Mouse (Mus musculus) forebrain, embryonic 12.5 days (tissue): ENCODE measurements around the gene Madcam1. TPM values are rescaled to one million over a fixed set of nuclear protein-coding genes. Genes with fewer than 3 reads are reported as not detected.
A peak's percentile ranks its signal among the peaks of the same experiment; 100 is the strongest.

Experiments
- ATAC-seq: fragments of 200-750 bp; cut with Nextera tagmentation; 2 replicates; pipeline ENCODE4 v1.8.0; 2017; ENCODE audit warnings: moderate TSS enrichment; ENCODE audit not compliant: low FRiP score
- H3K27ac ChIP-seq: fragments of 300-500 bp; sonication (generic); 2 replicates; pipeline ENCODE4 v1.5.1; 2016; ENCODE audit warnings: mild to moderate bottlenecking
- H3K27me3 ChIP-seq: fragments of 300-500 bp; sonication (generic); 2 replicates; pipeline ENCODE4 v1.6.1; 2016; ENCODE audit warnings: mild to moderate bottlenecking
- H3K36me3 ChIP-seq: fragments of 300-500 bp; sonication (generic); replicated peaks from 2 replicates; pipeline ENCODE4 v1.6.1; 2016; ENCODE audit warnings: mild to moderate bottlenecking
- H3K4me1 ChIP-seq: fragments of 300-500 bp; sonication (generic); 2 replicates; pipeline ENCODE4 v1.6.1; 2016
- H3K4me2 ChIP-seq: fragments of 300-500 bp; sonication (generic); 2 replicates; pipeline ENCODE4 v1.6.1; 2016; ENCODE audit warnings: mild to moderate bottlenecking, moderate library complexity
- H3K4me3 ChIP-seq: fragments of 300-500 bp; sonication (generic); replicated peaks from 2 replicates; pipeline ENCODE4 v1.5.1; 2016; ENCODE audit warnings: mild to moderate bottlenecking
- H3K9ac ChIP-seq: fragments of 300-500 bp; sonication (generic); 2 replicates; pipeline ENCODE4 v1.6.1; 2016; ENCODE audit warnings: mild to moderate bottlenecking
- H3K9me3 ChIP-seq: fragments of 300-500 bp; sonication (generic); 2 replicates; pipeline ENCODE4 v1.6.1; 2016
- WGBS: fragments of 180-500 bp; shearing (Covaris S2); methylation state at CpG from one replicate; pipeline ENCODE4 v1.1.7; 2016; 5-methylcytosine and 5-hydroxymethylcytosine counted together
- polyA plus RNA-seq: library from polyadenylated mRNA; unstranded; fragments of >200 nt; fragmentation: Nextera tagmentation; extraction: Ambion mirVana; gene quantifications from 2 replicates; pipeline ENCODE4 v1.2.1, GENCODE M21; 2016

The Madcam1 gene
- polyA plus RNA-seq, 1 experiment from 2014 or later, result 1.0 TPM

- Histone ChIP-seq H3K4me1 (peaks cover 29% of the 10 kb centered on the region), H3K4me2 (peak within 1 kb of the TSS; percentile 88), H3K9me3 (no peaks in the 10 kb centered on the region), H3K27ac (peak within 1 kb of the TSS; percentile 96), H3K4me3 (peak within 1 kb of the TSS; percentile 98), H3K27me3 (no peaks in the 10 kb centered on the region), H3K9ac (peak within 1 kb of the TSS; percentile 83), H3K36me3 (peaks cover 11% of the 10 kb centered on the region)
- ATAC-seq, result peak; percentile 85
- under 1% methylated on average over 45 of the region's 45 CpGs for WGBS
Observed at GRCm38 (mm10) chr10:79668771-79669575, 4.6 kb downstream of the Madcam1 start, which contains the start of gene Tpgs1. Gene Tpgs1 (plus strand): TSS chr10:79669369.

GRCm38 (mm10) chr10:79669576-79670057, 5.3 kb downstream of the Madcam1 start:
- Histone ChIP-seq H3K9ac (peak overlapping the region; percentile 83), H3K27me3 (no peaks in the 10 kb centered on the region), H3K9me3 (no peaks in the 10 kb centered on the region), H3K36me3 (peaks cover 13% of the 10 kb centered on the region), H3K4me3 (peak overlapping the region; percentile 98), H3K27ac (peak overlapping the region; percentile 96), H3K4me2 (peak overlapping the region; percentile 88), H3K4me1 (peaks cover 25% of the 10 kb centered on the region)
- peak; percentile 73 for ATAC-seq
- WGBS, result under 1% methylated on average over 47 of the region's 47 CpGs

GRCm38 (mm10) chr10:79670071-79670888, 5.9 kb downstream of the Madcam1 start:
- peak overlapping the region; percentile 88 for H3K4me2 ChIP-seq
- no peaks in the 10 kb centered on the region for H3K9me3 ChIP-seq
- H3K27me3 ChIP-seq, result no peaks in the 10 kb centered on the region
- peaks cover 25% of the 10 kb centered on the region for H3K4me1 ChIP-seq
- H3K27ac ChIP-seq, result peak overlapping the region; percentile 96
- peak overlapping the region; percentile 98 for H3K4me3 ChIP-seq
- peaks cover 15% of the 10 kb centered on the region for H3K36me3 ChIP-seq
- peak; percentile 21; the same call in 1 of the 2 replicates for ATAC-seq
- H3K9ac ChIP-seq, result peak overlapping the region; percentile 83
- 35% methylated on average over 15 of the region's 15 CpGs for WGBS

GRCm38 (mm10) chr10:79671396-79672087, 7.2 kb downstream of the Madcam1 start:
- H3K27ac ChIP-seq, result no peak overlapping the region
- 73% methylated on average over 6 of the region's 6 CpGs for WGBS
- H3K4me2 ChIP-seq, result peak overlapping the region; percentile 88; the same call in 1 of the 2 replicates

GRCm38 (mm10) chr10:79672088-79672455, 7.7 kb downstream of the Madcam1 start:
- Histone ChIP-seq H3K36me3 (peaks cover 24% of the 10 kb centered on the region), H3K4me1 (peaks cover 25% of the 10 kb centered on the region), H3K27me3 (no peaks in the 10 kb centered on the region), H3K27ac (no peak overlapping the region), H3K9me3 (no peaks in the 10 kb centered on the region), H3K4me2 (no peak overlapping the region), H3K9ac (no peak overlapping the region), H3K4me3 (no peak overlapping the region)
- no peak for ATAC-seq
- 65% methylated on average over 3 of the region's 3 CpGs for WGBS

More at GRCm38 (mm10) chr10:79671396-79672087, 7.2 kb downstream of the Madcam1 start:
- no peak overlapping the region for H3K4me3 ChIP-seq
- peaks cover 24% of the 10 kb centered on the region for H3K36me3 ChIP-seq
- H3K4me1 ChIP-seq, result peaks cover 25% of the 10 kb centered on the region
- 0 out of 2 replicates have a peak overlapping the region, but pooled peaks have one; percentile 25 for H3K9ac ChIP-seq
- ATAC-seq, result no peak
- no peaks in the 10 kb centered on the region for H3K9me3 ChIP-seq
- no peaks in the 10 kb centered on the region for H3K27me3 ChIP-seq

- Histone ChIP-seq H3K36me3 (peaks cover 24% of the 10 kb centered on the region), H3K27me3 (no peaks in the 10 kb centered on the region), H3K9me3 (no peaks in the 10 kb centered on the region), H3K27ac (no peak overlapping the region), H3K4me1 (peaks cover 24% of the 10 kb centered on the region), H3K9ac (no peak overlapping the region), H3K4me3 (no peak overlapping the region), H3K4me2 (no peak overlapping the region)
- no peak for ATAC-seq
- 93% methylated on average over 3 of the region's 3 CpGs for WGBS
Observed at GRCm38 (mm10) chr10:79673054-79673453, 8.7 kb downstream of the Madcam1 start.

GRCm38 (mm10) chr10:79675346-79676035, 11.1 kb downstream of the Madcam1 start:
- Histone ChIP-seq H3K9me3 (no peaks in the 10 kb centered on the region), H3K9ac (no peak overlapping the region), H3K27me3 (0 out of 2 replicates have a peak, but pooled peaks cover 3% of the 10 kb centered on the region), H3K4me2 (no peak overlapping the region), H3K36me3 (peaks cover 24% of the 10 kb centered on the region), H3K4me1 (peaks cover 13% of the 10 kb centered on the region), H3K27ac (no peak overlapping the region), H3K4me3 (no peak overlapping the region)
- WGBS, result 56% methylated on average over 44 of the region's 44 CpGs
- ATAC-seq, result no peak

- peak; percentile 37 for ATAC-seq
- Histone ChIP-seq H3K27ac (peak overlapping the region; percentile 86), H3K9ac (peak overlapping the region; percentile 50), H3K36me3 (peaks cover 22% of the 10 kb centered on the region), H3K4me3 (peak overlapping the region; percentile 90), H3K27me3 (0 out of 2 replicates have a peak, but pooled peaks cover 3% of the 10 kb centered on the region), H3K9me3 (no peaks in the 10 kb centered on the region), H3K4me1 (peaks cover 27% of the 10 kb centered on the region), H3K4me2 (peak overlapping the region; percentile 62)
- WGBS, result 43% methylated on average over 11 of the region's 11 CpGs
Observed at GRCm38 (mm10) chr10:79680606-79681495, 16.5 kb downstream of the Madcam1 start.

GRCm38 (mm10) chr10:79681591-79682245, 17.4 kb downstream of the Madcam1 start, which contains the start of gene Cdc34:
Gene Cdc34 (plus strand): TSS chr10:79682195.
- Histone ChIP-seq H3K4me3 (peak within 1 kb of the TSS; percentile 90), H3K27me3 (0 out of 2 replicates have a peak, but pooled peaks cover 3% of the 10 kb centered on the region), H3K36me3 (peaks cover 27% of the 10 kb centered on the region), H3K4me1 (peaks cover 27% of the 10 kb centered on the region), H3K9ac (peak within 1 kb of the TSS; percentile 88), H3K4me2 (peak within 1 kb of the TSS; percentile 94), H3K27ac (peak within 1 kb of the TSS; percentile 86), H3K9me3 (no peaks in the 10 kb centered on the region)
- under 1% methylated on average over 84 of the region's 84 CpGs for WGBS
- peak; percentile 95 for ATAC-seq

GRCm38 (mm10) chr10:79682551-79682915, 18.2 kb downstream of the Madcam1 start:
- H3K27me3 ChIP-seq, result 0 out of 2 replicates have a peak, but pooled peaks cover 3% of the 10 kb centered on the region
- peaks cover 27% of the 10 kb centered on the region for H3K4me1 ChIP-seq
- peak overlapping the region; percentile 90 for H3K4me3 ChIP-seq
- peak overlapping the region; percentile 86 for H3K27ac ChIP-seq
- H3K36me3 ChIP-seq, result peaks cover 35% of the 10 kb centered on the region
- H3K9me3 ChIP-seq, result no peaks in the 10 kb centered on the region
- peak; percentile 10 for ATAC-seq
- H3K4me2 ChIP-seq, result peak overlapping the region; percentile 94
- H3K9ac ChIP-seq, result peak overlapping the region; percentile 88
- WGBS, result under 1% methylated on average over 10 of the region's 10 CpGs
